Mouse (Mus musculus): ENCODE measurements around the gene Pkd1.

Gene Pkd1

GRCm38 (mm10) chr17:24533099-24533992, 16.3 kb upstream of the Pkd1 start:
- 9% methylated on average over 53 of the region's 53 CpGs for WGBS

GRCm38 (mm10) chr17:24534160-24534718, 15.4 kb upstream of the Pkd1 start, which contains the start of gene Rab26:
TSS of gene Rab26 (minus strand) at chr17:24534210.
- 65% methylated on average over 8 of the region's 8 CpGs for WGBS

- 36% methylated on average over 5 of the region's 5 CpGs for WGBS
Observed at GRCm38 (mm10) chr17:24535300-24535699, 14.3 kb upstream of the Pkd1 start.

DNA sequence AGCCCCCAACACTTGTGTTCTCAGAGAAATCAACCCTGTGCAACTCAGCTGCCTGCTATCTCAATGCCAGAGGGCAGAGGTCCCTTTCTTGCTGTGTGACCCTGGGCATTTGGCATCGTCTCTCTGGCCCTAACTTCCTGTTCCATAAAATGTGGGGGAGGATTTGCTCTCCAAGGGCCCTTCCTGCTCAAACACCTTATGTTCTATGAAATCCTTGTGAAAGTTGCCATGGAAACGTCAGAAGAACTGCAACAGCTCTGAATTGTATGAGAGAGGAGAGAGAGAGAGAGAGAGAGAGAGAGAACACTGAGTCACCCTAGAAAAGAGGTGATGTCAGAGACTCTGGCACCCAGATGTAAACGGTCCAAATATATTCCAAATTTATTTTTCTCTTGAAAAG, 12.1 kb upstream of the Pkd1 start:
- WGBS, result 18% methylated on average over 3 of the region's 3 CpGs

DNA sequence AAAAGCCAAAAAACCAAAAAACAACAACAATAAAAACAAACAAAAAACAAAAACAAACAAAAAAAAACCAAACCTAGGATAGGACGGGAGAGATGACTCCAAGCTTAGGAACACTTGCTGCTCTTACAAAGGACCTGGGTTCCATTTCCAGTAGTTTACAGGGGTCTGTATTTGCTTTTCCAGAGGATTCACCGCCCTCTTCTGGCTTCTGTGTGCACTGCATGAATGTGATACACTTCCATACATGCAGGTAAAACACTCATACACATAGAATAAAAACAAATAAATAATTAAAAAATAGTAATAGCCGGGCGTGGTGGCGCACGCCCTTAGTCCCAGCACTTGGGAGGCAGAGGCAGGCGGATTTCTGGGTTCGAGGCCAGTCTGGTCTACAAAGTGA, 10.7 kb upstream of the Pkd1 start:
- WGBS, result 69% methylated on average over 8 of the region's 8 CpGs

GRCm38 (mm10) chr17:24540375-24540774, 9.3 kb upstream of the Pkd1 start:
- 9% methylated on average over 3 of the region's 3 CpGs for WGBS

GRCm38 (mm10) chr17:24544613-24545012, 5.0 kb upstream of the Pkd1 start:
- 17% methylated on average over 12 of the region's 12 CpGs for WGBS

DNA sequence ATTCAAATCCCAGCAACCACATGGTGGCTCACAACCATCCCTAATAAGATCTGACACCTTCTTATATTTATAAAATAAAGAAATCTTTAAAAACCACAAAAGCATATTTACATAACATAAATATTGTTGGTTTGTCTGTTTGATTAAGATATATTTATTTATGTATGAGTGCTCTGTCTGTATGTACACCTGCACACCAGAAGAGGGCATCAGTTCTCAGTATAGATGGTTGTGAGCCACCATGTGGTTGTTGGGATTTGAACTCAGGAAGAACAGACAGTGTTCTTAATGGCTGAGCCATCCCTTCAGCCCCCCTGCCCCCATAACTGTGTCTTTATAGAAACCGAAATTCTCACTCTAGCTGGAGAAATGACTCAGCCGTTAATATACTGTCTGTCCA, 4.4 kb upstream of the Pkd1 start:
- 74% methylated on average over 2 of the region's 2 CpGs for WGBS

DNA sequence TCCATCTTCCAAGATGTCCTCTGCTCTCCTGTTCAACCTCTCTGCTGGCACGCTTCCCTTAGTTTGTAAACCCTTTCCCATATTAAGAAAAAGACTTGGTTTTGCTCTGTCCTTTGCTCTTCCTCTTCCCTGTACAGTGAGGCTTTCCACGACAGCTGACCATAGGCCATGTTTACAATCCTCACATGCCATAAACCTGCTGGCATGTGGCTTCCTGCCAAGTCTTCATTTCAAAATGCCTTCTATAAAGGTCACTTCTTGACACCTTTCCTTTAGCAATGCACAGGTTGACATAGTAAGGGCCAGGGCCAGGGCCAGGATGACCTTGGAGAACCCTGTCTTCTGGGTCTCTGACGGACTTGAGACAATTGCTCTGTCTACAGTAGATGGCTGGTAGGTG, 3.4 kb upstream of the Pkd1 start:
- WGBS, result 94% methylated on average over 3 of the region's 3 CpGs

DNA sequence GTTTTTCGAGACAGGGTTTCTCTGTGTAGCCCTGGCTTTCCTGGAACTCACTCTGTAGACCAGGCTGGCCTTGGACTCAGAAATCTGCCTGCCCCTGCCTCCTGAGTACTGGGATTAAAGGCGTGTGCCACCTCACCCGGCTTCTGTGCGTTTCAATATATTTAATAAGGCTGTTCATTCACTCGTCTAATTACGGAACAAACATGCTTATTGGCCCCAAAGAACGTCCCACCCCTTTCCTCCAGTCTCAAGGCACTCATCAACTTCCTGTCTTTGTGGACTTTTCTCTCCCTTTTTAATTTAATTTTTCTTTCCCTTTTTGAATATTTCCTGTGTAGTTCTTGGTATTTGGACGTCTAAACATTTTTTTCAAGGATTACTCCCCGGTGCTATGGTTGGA, 1.2 kb upstream of the Pkd1 start:
- WGBS, result 18% methylated on average over 9 of the region's 9 CpGs

- WGBS, result 12% methylated on average over 23 of the region's 23 CpGs
Observed at GRCm38 (mm10) chr17:24548921-24549617, 565 bp upstream of the Pkd1 start.

DNA sequence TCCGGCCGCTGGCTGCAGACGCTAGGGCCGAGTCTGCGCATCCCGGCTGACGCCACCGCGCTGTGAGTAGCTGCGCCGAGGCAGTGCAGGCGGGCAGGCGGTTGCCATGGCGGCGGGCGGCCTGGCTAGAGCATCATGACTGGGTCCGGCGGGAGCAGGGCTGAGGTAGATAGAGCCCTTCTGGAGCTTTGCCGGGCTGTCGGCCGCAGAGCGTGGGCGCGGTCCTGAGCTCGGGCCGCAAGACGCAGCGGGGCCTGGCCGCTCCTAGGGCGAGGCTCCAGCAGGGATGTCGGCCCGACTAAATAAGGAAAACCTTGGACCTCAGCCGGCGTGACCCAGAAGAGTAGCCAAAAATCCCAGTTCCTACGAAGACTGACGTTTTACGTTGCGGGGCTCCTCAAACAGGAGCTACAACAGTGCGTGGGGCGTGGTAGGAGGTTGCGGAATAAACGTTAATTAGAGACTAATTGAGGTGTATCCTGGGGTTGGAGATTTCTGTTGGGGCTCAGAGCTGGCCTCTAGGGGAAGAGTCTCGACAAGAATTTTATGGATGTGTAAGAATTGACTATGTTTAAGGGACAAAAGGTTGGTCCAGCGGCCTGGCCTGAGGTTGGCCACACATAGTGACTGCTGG, 899 bp downstream of the Pkd1 start:
- under 1% methylated on average over 44 of the region's 44 CpGs for WGBS

DNA sequence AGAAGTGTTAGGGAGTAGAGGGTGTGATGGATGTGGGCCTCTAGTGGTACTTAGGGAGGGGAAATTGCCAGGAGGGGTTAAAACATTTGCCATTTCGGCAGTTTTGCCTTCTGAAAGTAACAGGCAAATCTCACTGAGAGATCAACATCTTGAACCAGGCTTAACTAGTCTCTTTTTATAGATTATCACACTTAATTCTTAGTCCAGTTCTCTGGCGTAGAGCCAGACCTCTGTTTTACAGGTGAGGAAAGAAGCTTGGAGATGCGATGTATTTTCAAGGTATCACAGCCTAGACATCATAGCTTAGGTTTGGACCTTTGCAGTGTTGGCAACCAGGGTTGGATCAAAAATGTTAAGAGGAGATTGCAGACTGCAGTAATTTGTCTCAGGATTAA, 1.4 kb downstream of the Pkd1 start:
- 33% methylated on average over 3 of the region's 3 CpGs for WGBS

DNA sequence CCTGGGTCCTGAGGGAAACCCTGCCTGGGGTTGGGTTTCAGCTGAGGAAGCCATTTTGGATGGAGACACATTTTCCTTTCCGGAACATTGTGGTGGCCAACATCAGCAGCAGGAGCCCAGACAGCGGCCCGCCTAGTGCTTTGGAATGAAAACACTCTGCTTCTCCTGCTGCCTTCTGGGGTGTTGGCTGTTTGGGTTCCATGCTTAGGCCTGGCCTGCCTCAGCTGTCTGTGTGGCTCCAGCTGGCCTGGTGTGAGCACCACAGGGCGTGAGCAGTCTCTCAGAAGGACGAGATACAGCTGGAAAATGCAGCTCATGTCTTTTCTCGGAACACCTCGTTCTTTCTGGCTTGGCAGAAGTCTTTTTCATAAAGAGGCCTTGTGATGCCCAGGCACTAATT, 7.5 kb downstream of the Pkd1 start:
- WGBS, result 54% methylated on average over 7 of the region's 7 CpGs

DNA sequence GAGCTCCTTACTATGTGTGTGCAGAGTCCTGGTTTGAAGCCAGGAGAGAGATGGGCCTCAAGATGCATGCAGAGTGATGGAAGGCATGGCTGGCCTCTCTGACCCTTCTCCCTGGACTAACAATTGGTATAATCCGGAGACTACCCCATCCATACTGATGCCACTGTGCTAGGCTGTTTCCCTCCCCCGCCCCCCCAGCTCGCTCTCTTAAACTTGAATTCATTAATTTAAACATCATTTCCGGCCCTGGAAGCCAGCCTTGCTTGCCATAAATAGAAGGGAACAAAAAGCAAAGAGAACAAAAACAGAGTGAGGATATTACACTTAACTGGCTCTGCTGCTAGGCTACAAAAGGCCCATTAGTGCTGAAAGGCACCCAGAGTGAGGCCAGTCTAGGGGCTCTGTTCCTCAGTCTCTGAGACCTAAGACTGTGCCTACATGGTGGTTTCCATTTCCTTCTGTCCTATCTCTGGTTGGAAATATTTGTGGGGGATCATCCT, 9.0 kb downstream of the Pkd1 start:
- WGBS, result 19% methylated on average over 4 of the region's 4 CpGs

GRCm38 (mm10) chr17:24559146-24559545, 9.5 kb downstream of the Pkd1 start:
- WGBS, result 44% methylated on average over 3 of the region's 3 CpGs

DNA sequence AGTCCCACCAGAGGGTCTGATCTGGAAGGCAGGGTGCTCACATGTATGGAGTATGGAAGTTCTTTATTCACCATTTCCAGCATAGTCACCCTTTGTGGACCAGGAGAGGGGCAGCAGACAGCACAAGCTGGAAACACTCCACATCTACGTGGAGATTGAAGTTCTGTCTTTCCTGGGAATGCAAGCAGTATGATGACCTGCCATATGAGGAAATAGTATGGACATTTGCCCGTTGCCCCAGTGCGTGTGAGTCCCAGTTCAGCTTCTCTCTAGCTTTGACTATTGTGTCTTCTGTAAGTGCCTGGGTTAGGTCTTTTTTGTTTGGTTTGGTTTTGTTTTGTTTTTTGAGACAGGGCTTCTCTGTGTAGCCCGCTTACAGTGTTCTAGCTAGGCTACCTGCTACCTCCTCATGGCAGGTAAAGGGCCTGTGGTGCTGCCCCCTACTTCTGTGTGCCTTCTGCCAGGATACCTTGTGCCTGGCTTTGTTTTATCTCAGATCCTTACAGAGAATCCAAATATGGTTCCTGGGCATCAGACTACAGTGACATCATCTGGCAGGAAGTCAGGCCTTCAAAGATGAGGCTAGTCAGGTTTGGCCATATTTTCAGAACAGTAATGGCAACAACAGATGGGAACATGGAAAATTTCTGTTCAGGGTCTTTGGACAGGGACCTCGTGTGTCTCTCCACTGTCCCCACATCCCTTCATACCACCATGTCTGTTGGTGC, 10.8 kb downstream of the Pkd1 start:
- 70% methylated on average over 5 of the region's 5 CpGs for WGBS

DNA sequence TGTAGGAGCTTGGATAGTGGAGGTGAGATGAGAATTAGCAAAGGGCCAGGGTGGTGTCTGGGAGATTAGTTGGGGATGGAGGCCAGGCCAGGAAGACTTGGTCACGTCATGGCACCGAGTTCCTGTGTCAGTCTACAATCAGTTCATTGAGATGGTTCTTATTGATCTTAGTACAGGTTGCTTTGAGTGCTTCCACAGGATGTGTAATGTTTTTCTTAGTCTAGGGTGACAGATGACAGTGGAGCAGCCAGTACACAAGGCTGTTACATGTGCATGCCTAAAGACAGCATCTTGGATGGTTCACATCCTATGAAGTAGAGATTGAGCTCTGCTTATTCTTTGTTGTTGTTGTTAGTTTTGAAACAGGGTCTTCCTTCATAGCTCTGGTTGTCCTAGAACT, 12.0 kb downstream of the Pkd1 start:
- 84% methylated on average over 2 of the region's 2 CpGs for WGBS

- WGBS, result 84% methylated on average over 5 of the region's 5 CpGs
Observed at GRCm38 (mm10) chr17:24563638-24564037, 14.0 kb downstream of the Pkd1 start.

DNA sequence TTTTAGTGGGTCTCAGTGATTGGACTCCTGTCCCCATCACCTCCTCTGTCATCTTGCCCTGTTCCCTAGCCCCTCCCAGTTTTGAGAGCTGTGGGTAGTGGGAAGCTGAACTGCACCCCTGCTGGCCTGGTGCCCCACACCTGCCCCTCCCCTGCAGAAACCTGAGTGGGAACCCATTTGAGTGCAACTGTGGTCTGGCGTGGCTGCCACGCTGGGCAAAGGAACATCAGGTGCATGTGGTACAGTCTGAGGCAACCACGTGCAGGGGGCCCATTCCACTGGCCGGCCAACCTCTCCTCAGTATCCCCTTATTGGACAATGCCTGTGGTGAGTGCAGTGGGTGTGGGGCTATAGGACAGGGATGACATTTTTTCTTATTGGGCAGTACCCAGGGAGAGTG, 14.8 kb downstream of the Pkd1 start:
- 81% methylated on average over 4 of the region's 4 CpGs for WGBS

DNA sequence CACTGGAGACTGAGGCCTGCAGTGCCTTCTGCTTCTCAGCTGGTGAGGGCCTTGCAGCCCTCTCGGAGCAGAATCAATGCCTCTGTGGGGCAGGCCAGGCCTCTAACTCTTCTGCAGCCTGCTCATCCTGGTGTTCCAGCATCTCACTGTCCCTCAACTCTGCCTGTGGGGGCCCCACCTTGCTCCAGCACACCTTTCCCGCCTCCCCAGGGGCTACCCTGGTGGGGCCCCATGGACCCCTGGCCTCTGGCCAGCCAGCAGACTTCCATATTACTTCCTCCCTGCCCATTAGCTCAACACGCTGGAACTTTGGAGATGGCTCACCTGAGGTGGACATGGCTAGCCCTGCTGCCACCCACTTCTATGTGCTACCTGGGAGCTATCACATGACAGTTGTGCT, 15.5 kb downstream of the Pkd1 start:
- 76% methylated on average over 3 of the region's 3 CpGs for WGBS
